Mouse (Mus musculus): ENCODE measurements around the gene Unc45b. TPM values are rescaled to one million over a fixed set of nuclear protein-coding genes. Genes with fewer than 3 reads are reported as not detected.
"Not testable (repeated sequence)": the region's sequence is repeated elsewhere in the genome, so short reads cannot be mapped to it uniquely, and the experiment has no call there.

Unc45b gene
- polyA plus RNA-seq, 1 experiment from 2014 or later = 1.6 TPM

GRCm38 (mm10) chr11:82961743-82962142, 51.4 kb downstream of the Unc45b start:
- H3K9me3 ChIP-seq (ENCODE audit: control insufficient read depth, low read length) = no peaks in the 10 kb centered on the region
- no peaks in the 10 kb centered on the region for H3K36me3 ChIP-seq (ENCODE audit: control insufficient read depth, insufficient read depth, low read length)
- no peaks in the 10 kb centered on the region for H3K27me3 ChIP-seq (replicated peaks; ENCODE audit: control insufficient read depth, insufficient read depth, low read length)
- no peak for ATAC-seq (replicated peaks; ENCODE audit: low FRiP score, low TSS enrichment, low read depth)
- no peak overlapping the region for H3K9ac ChIP-seq (ENCODE audit: low read length)
- no peak overlapping the region for H3K4me2 ChIP-seq (ENCODE audit: low read length)
- no peaks in the 10 kb centered on the region for H3K4me1 ChIP-seq (replicated peaks; ENCODE audit: control insufficient read depth, insufficient read depth, low read length)
- DNase-seq (ENCODE audit: low spot score) = no peak
- no peak overlapping the region for H3K4me3 ChIP-seq (ENCODE audit: low read depth, low read length)
- WGBS = 67% methylated on average over 2 of the region's 2 CpGs
- H3K27ac ChIP-seq (ENCODE audit: low read depth) = no peak overlapping the region

- ATAC-seq (replicated peaks; ENCODE audit: low FRiP score, low TSS enrichment, low read depth) = no peak
- Histone ChIP-seq H3K4me2 (ENCODE audit: low read length) (no peak overlapping the region), H3K9me3 (ENCODE audit: control insufficient read depth, low read length) (no peaks in the 10 kb centered on the region), H3K4me1 (replicated peaks; ENCODE audit: control insufficient read depth, insufficient read depth, low read length) (no peaks in the 10 kb centered on the region), H3K27me3 (replicated peaks; ENCODE audit: control insufficient read depth, insufficient read depth, low read length) (no peaks in the 10 kb centered on the region), H3K36me3 (ENCODE audit: control insufficient read depth, insufficient read depth, low read length) (no peaks in the 10 kb centered on the region), H3K9ac (ENCODE audit: low read length) (no peak overlapping the region), H3K4me3 (ENCODE audit: low read depth, low read length) (no peak overlapping the region), H3K27ac (ENCODE audit: low read depth) (no peak overlapping the region)
- WGBS = 78% methylated on average over 8 of the region's 8 CpGs
- DNase-seq (ENCODE audit: low spot score) = no peak
These were observed 51.9 kb downstream of the Unc45b start for GRCm38 (mm10) chr11:82962215-82962614.

GRCm38 (mm10) chr11:82970712-82971589, 60.6 kb downstream of the Unc45b start:
- Histone ChIP-seq H3K4me2 (ENCODE audit: low read length) (peak overlapping the region; percentile 43), H3K9ac (ENCODE audit: low read length) (peak overlapping the region; percentile 22; the same call in 1 of the 2 replicates), H3K36me3 (ENCODE audit: control insufficient read depth, insufficient read depth, low read length) (no peaks in the 10 kb centered on the region), H3K9me3 (ENCODE audit: control insufficient read depth, low read length) (no peaks in the 10 kb centered on the region), H3K27me3 (replicated peaks; ENCODE audit: control insufficient read depth, insufficient read depth, low read length) (no peaks in the 10 kb centered on the region), H3K27ac (ENCODE audit: low read depth) (peak overlapping the region; percentile 38; the same call in 1 of the 2 replicates), H3K4me1 (replicated peaks; ENCODE audit: control insufficient read depth, insufficient read depth, low read length) (0 out of 2 replicates have a peak, but pooled peaks cover 7% of the 10 kb centered on the region), H3K4me3 (ENCODE audit: low read depth, low read length) (peak overlapping the region; percentile 12)
- 9% methylated on average over 31 of the region's 31 CpGs for WGBS
- ATAC-seq (replicated peaks; ENCODE audit: low FRiP score, low TSS enrichment, low read depth) = no peak
- DNase-seq (ENCODE audit: low spot score) = peak; percentile 76

- Histone ChIP-seq H3K9me3 (ENCODE audit: control insufficient read depth, low read length) (no peaks in the 10 kb centered on the region), H3K27ac (ENCODE audit: low read depth) (peak overlapping the region; percentile 38; the same call in 1 of the 2 replicates), H3K4me1 (replicated peaks; ENCODE audit: control insufficient read depth, insufficient read depth, low read length) (0 out of 2 replicates have a peak, but pooled peaks cover 7% of the 10 kb centered on the region), H3K4me2 (ENCODE audit: low read length) (peak overlapping the region; percentile 43), H3K9ac (ENCODE audit: low read length) (no peak overlapping the region; the same call in 1 of the 2 replicates), H3K4me3 (ENCODE audit: low read depth, low read length) (no peak overlapping the region), H3K27me3 (replicated peaks; ENCODE audit: control insufficient read depth, insufficient read depth, low read length) (no peaks in the 10 kb centered on the region), H3K36me3 (ENCODE audit: control insufficient read depth, insufficient read depth, low read length) (no peaks in the 10 kb centered on the region)
- ATAC-seq (replicated peaks; ENCODE audit: low FRiP score, low TSS enrichment, low read depth) (no peak), DNase-seq (ENCODE audit: low spot score) (no peak)
- WGBS = 68% methylated on average over 9 of the region's 11 CpGs
These were observed 61.2 kb downstream of the Unc45b start for GRCm38 (mm10) chr11:82971590-82971974.

GRCm38 (mm10) chr11:82973916-82974315, 63.6 kb downstream of the Unc45b start:
- DNase-seq (ENCODE audit: low spot score) (no peak), ATAC-seq (replicated peaks; ENCODE audit: low FRiP score, low TSS enrichment, low read depth) (no peak)
- WGBS = 19% methylated on average over 5 of the region's 5 CpGs
- no peaks in the 10 kb centered on the region for H3K9me3 ChIP-seq (ENCODE audit: control insufficient read depth, low read length)
- H3K4me1 ChIP-seq (replicated peaks; ENCODE audit: control insufficient read depth, insufficient read depth, low read length) = 0 out of 2 replicates have a peak, but pooled peaks cover 7% of the 10 kb centered on the region
- H3K27ac ChIP-seq (ENCODE audit: low read depth) = no peak overlapping the region
- no peaks in the 10 kb centered on the region for H3K36me3 ChIP-seq (ENCODE audit: control insufficient read depth, insufficient read depth, low read length)
- H3K4me3 ChIP-seq (ENCODE audit: low read depth, low read length) = no peak overlapping the region
- H3K4me2 ChIP-seq (ENCODE audit: low read length) = no peak overlapping the region
- H3K27me3 ChIP-seq (replicated peaks; ENCODE audit: control insufficient read depth, insufficient read depth, low read length) = no peaks in the 10 kb centered on the region
- no peak overlapping the region for H3K9ac ChIP-seq (ENCODE audit: low read length)

- H3K9me3 ChIP-seq (ENCODE audit: control insufficient read depth, low read length); H3K4me3 ChIP-seq (ENCODE audit: low read depth, low read length); H3K27me3 ChIP-seq (replicated peaks; ENCODE audit: control insufficient read depth, insufficient read depth, low read length); H3K9ac ChIP-seq (ENCODE audit: low read length); H3K4me1 ChIP-seq (replicated peaks; ENCODE audit: control insufficient read depth, insufficient read depth, low read length); DNase-seq (ENCODE audit: low spot score); ATAC-seq (replicated peaks; ENCODE audit: low FRiP score, low TSS enrichment, low read depth); H3K4me2 ChIP-seq (ENCODE audit: low read length); H3K27ac ChIP-seq (ENCODE audit: low read depth): not testable (repeated sequence)
- H3K36me3 ChIP-seq (ENCODE audit: control insufficient read depth, insufficient read depth, low read length) = peaks cover 30% of the 10 kb centered on the region; the same call in 1 of the 2 replicates
- 87% methylated on average over 2 of the region's 2 CpGs for WGBS
These were observed 72.1 kb downstream of the Unc45b start for GRCm38 (mm10) chr11:82982409-82982808.

GRCm38 (mm10) chr11:82983193-82983592, 72.8 kb downstream of the Unc45b start:
- Histone ChIP-seq H3K4me2 (ENCODE audit: low read length) (no peak overlapping the region), H3K27ac (ENCODE audit: low read depth) (no peak overlapping the region), H3K36me3 (ENCODE audit: control insufficient read depth, insufficient read depth, low read length) (peaks cover 30% of the 10 kb centered on the region; the same call in 1 of the 2 replicates), H3K27me3 (replicated peaks; ENCODE audit: control insufficient read depth, insufficient read depth, low read length) (no peaks in the 10 kb centered on the region), H3K9ac (ENCODE audit: low read length) (no peak overlapping the region), H3K4me1 (replicated peaks; ENCODE audit: control insufficient read depth, insufficient read depth, low read length) (no peaks in the 10 kb centered on the region), H3K9me3 (ENCODE audit: control insufficient read depth, low read length) (0 out of 2 replicates have a peak, but pooled peaks cover 3% of the 10 kb centered on the region), H3K4me3 (ENCODE audit: low read depth, low read length) (no peak overlapping the region)
- DNase-seq (ENCODE audit: low spot score) (no peak), ATAC-seq (replicated peaks; ENCODE audit: low FRiP score, low TSS enrichment, low read depth) (no peak)
- 85% methylated on average over 17 of the region's 17 CpGs for WGBS

- no peak overlapping the region for H3K4me2 ChIP-seq (ENCODE audit: low read length)
- 0 out of 2 replicates have a peak, but pooled peaks cover 3% of the 10 kb centered on the region for H3K9me3 ChIP-seq (ENCODE audit: control insufficient read depth, low read length)
- peaks cover 18% of the 10 kb centered on the region; the same call in 1 of the 2 replicates for H3K36me3 ChIP-seq (ENCODE audit: control insufficient read depth, insufficient read depth, low read length)
- DNase-seq (ENCODE audit: low spot score) (no peak), ATAC-seq (replicated peaks; ENCODE audit: low FRiP score, low TSS enrichment, low read depth) (no peak)
- H3K27me3 ChIP-seq (replicated peaks; ENCODE audit: control insufficient read depth, insufficient read depth, low read length) = no peaks in the 10 kb centered on the region
- no peak overlapping the region for H3K9ac ChIP-seq (ENCODE audit: low read length)
- 88% methylated on average over 6 of the region's 6 CpGs for WGBS
- peaks cover 3% of the 10 kb centered on the region; the same call in 1 of the 2 replicates for H3K4me1 ChIP-seq (replicated peaks; ENCODE audit: control insufficient read depth, insufficient read depth, low read length)
- no peak overlapping the region for H3K4me3 ChIP-seq (ENCODE audit: low read depth, low read length)
- H3K27ac ChIP-seq (ENCODE audit: low read depth) = no peak overlapping the region
These were observed 77.3 kb downstream of the Unc45b start for GRCm38 (mm10) chr11:82987621-82988020.
